Mouse (Mus musculus) intestine, embryonic 14.5 days (tissue): ENCODE measurements around the gene Atg7. TPM values are rescaled to one million over a fixed set of nuclear protein-coding genes. Genes with fewer than 3 reads are reported as not detected.

Source experiments
- ATAC-seq: fragments of 200-750 bp; cut with Nextera tagmentation; replicated peaks from 2 replicates; pipeline ENCODE4 v1.8.0; 2017; ENCODE audit warnings: low read depth, moderate number of reproducible peaks, moderate TSS enrichment, moderate library complexity; ENCODE audit not compliant: low FRiP score, low TSS enrichment
- DNase-seq: peaks from one replicate; pipeline ENCODE4 v3.0.0-alpha.2; 2018; ENCODE audit warnings: low spot score
- H3K27ac ChIP-seq: fragments of 300-500 bp; sonication (generic); 2 replicates; pipeline ENCODE4 v1.5.1; 2014; ENCODE audit warnings: low read depth, mild to moderate bottlenecking, control low read depth
- H3K27me3 ChIP-seq: fragments of 300-500 bp; sonication (generic); replicated peaks from 2 replicates; pipeline ENCODE4 v1.6.1; 2014; ENCODE audit warnings: low read length, control low read depth; ENCODE audit not compliant: control insufficient read depth, insufficient read depth
- H3K36me3 ChIP-seq: fragments of 300-500 bp; sonication (generic); 2 replicates; pipeline ENCODE4 v1.6.1; 2014; ENCODE audit warnings: low read length, control low read depth; ENCODE audit not compliant: control insufficient read depth, insufficient read depth
- H3K4me1 ChIP-seq: fragments of 300-500 bp; sonication (generic); replicated peaks from 2 replicates; pipeline ENCODE4 v1.6.1; 2014; ENCODE audit warnings: low read length, control low read depth, mixed read lengths; ENCODE audit not compliant: control insufficient read depth, insufficient read depth
- H3K4me2 ChIP-seq: fragments of 300-500 bp; sonication (generic); 2 replicates; pipeline ENCODE4 v1.6.1; 2014; ENCODE audit warnings: low read length
- H3K4me3 ChIP-seq: fragments of 300-500 bp; sonication (generic); 2 replicates; pipeline ENCODE4 v1.5.1; 2014; ENCODE audit warnings: low read depth, low read length, control low read depth, mixed read lengths
- H3K9ac ChIP-seq: fragments of 300-500 bp; sonication (generic); 2 replicates; pipeline ENCODE4 v1.6.1; 2014; ENCODE audit warnings: mild to moderate bottlenecking, low read length
- H3K9me3 ChIP-seq: fragments of 300-500 bp; sonication (generic); 2 replicates; pipeline ENCODE4 v1.6.1; 2016; ENCODE audit warnings: low read length, control low read depth; ENCODE audit not compliant: control insufficient read depth
- WGBS: fragments of 180-500 bp; shearing (Covaris S2); extraction: QIAGEN DNeasy Blood & Tissue Kit; methylation state at CpG from one replicate; pipeline ENCODE4 v1.1.7; 2014; 5-methylcytosine and 5-hydroxymethylcytosine counted together
- polyA plus RNA-seq: library from polyadenylated mRNA; unstranded; fragments of >200 nt; fragmentation: Nextera tagmentation; extraction: Ambion mirVana; gene quantifications from 2 replicates; pipeline ENCODE4 v1.2.1, GENCODE M21; 2014

Gene Atg7
- polyA plus RNA-seq, 1 experiment from 2014 or later = 22.8 TPM

DNA sequence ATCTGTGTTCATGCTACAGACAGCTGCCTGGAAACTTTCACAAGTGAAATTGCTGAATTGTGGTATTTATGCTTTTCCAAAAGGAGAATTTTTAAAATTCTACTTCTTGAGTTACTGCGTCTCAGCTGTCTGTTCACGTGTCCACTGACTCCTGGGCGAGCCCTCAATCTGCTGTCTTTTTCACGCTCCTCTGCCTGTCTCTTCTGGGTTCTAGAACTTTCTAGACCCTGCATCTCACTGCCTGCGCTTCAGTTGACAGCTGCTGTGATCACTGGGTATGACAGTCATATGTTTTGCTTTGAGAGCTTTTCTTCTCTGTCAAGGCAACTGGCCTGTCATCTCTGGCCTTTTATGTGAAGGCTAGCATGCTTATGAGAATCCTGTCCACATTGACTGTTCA, 132.3 kb downstream of the Atg7 start:
- 81% methylated on average over 5 of the region's 5 CpGs for WGBS
- Histone ChIP-seq H3K27me3 (no peaks in the 10 kb centered on the region), H3K4me2 (no peak overlapping the region), H3K4me1 (peaks cover 10% of the 10 kb centered on the region; the same call in 1 of the 2 replicates), H3K4me3 (no peak overlapping the region), H3K9ac (no peak overlapping the region), H3K36me3 (no peaks in the 10 kb centered on the region), H3K27ac (no peak overlapping the region), H3K9me3 (no peaks in the 10 kb centered on the region)
- DNase-seq (no peak), ATAC-seq (no peak)

- no peaks in the 10 kb centered on the region for H3K27me3 ChIP-seq
- peaks cover 21% of the 10 kb centered on the region for H3K4me1 ChIP-seq
- ATAC-seq (no peak), DNase-seq (no peak)
- no peak overlapping the region for H3K4me2 ChIP-seq
- no peak overlapping the region for H3K27ac ChIP-seq
- 17% methylated on average over 4 of the region's 4 CpGs for WGBS
- H3K36me3 ChIP-seq = no peaks in the 10 kb centered on the region
- no peak overlapping the region for H3K4me3 ChIP-seq
- no peaks in the 10 kb centered on the region for H3K9me3 ChIP-seq
- H3K9ac ChIP-seq = no peak overlapping the region
These were observed 135.0 kb downstream of the Atg7 start for GRCm38 (mm10) chr6:114777872-114778271.

DNA sequence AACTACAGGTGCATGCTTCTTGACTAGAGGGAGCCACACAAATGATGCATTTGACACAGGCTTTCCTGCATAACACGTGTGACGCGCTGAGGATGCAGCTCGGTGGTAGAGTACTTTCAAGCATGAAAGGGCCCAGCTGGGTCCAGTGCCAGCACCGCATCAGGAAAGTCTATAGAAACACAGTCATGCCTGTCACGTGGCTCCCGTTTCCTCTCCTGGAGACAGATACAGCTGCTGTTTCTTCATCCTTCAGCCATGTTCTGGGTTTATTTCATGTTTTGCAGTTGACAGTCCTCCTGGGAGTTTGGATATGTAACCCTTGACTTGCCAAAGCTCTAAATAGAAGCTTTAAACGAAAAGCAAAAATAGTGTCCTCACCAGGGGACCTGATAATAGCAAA, 135.8 kb downstream of the Atg7 start:
- no peak for ATAC-seq

GRCm38 (mm10) chr6:114780583-114780982, 137.7 kb downstream of the Atg7 start:
- H3K4me1 ChIP-seq = peaks cover 21% of the 10 kb centered on the region
- ATAC-seq (no peak), DNase-seq (no peak)
- 85% methylated on average over 2 of the region's 2 CpGs for WGBS
- no peak overlapping the region for H3K9ac ChIP-seq
- no peaks in the 10 kb centered on the region for H3K9me3 ChIP-seq
- no peak overlapping the region for H3K4me2 ChIP-seq
- no peak overlapping the region for H3K4me3 ChIP-seq
- no peaks in the 10 kb centered on the region for H3K36me3 ChIP-seq
- no peaks in the 10 kb centered on the region for H3K27me3 ChIP-seq
- no peak overlapping the region for H3K27ac ChIP-seq

More for the DNA sequence above, 135.8 kb downstream of the Atg7 start:
- no peak overlapping the region for H3K27ac ChIP-seq
- peaks cover 21% of the 10 kb centered on the region for H3K4me1 ChIP-seq
- DNase-seq = no peak
- WGBS = 43% methylated on average over 8 of the region's 8 CpGs
- H3K9ac ChIP-seq = no peak overlapping the region
- H3K4me2 ChIP-seq = no peak overlapping the region
- no peaks in the 10 kb centered on the region for H3K9me3 ChIP-seq
- no peaks in the 10 kb centered on the region for H3K27me3 ChIP-seq
- H3K36me3 ChIP-seq = no peaks in the 10 kb centered on the region
- no peak overlapping the region for H3K4me3 ChIP-seq

GRCm38 (mm10) chr6:114781415-114782240, 138.7 kb downstream of the Atg7 start:
- WGBS = 43% methylated on average over 11 of the region's 11 CpGs
- Histone ChIP-seq H3K27me3 (no peaks in the 10 kb centered on the region), H3K36me3 (no peaks in the 10 kb centered on the region), H3K4me1 (peaks cover 21% of the 10 kb centered on the region), H3K4me3 (no peak overlapping the region), H3K9ac (no peak overlapping the region), H3K4me2 (no peak overlapping the region), H3K9me3 (no peaks in the 10 kb centered on the region), H3K27ac (peak overlapping the region; percentile 6; the same call in 1 of the 2 replicates)
- no peak for ATAC-seq
- peak; percentile 59 for DNase-seq

- ATAC-seq = no peak
- WGBS = 62% methylated on average over 7 of the region's 7 CpGs
- H3K9ac ChIP-seq = no peak overlapping the region
- no peaks in the 10 kb centered on the region for H3K27me3 ChIP-seq
- H3K27ac ChIP-seq = no peak overlapping the region
- no peak overlapping the region for H3K4me3 ChIP-seq
- no peak for DNase-seq
- H3K4me1 ChIP-seq = peaks cover 17% of the 10 kb centered on the region
- no peak overlapping the region for H3K4me2 ChIP-seq
- no peaks in the 10 kb centered on the region for H3K9me3 ChIP-seq
- H3K36me3 ChIP-seq = no peaks in the 10 kb centered on the region
These were observed 139.6 kb downstream of the Atg7 start for GRCm38 (mm10) chr6:114782486-114782885.

- Histone ChIP-seq H3K27ac (no peak overlapping the region), H3K4me2 (no peak overlapping the region), H3K36me3 (no peaks in the 10 kb centered on the region), H3K4me3 (no peak overlapping the region), H3K9ac (no peak overlapping the region), H3K27me3 (no peaks in the 10 kb centered on the region), H3K9me3 (no peaks in the 10 kb centered on the region), H3K4me1 (peaks cover 11% of the 10 kb centered on the region)
- DNase-seq (no peak), ATAC-seq (no peak)
- 45% methylated on average over 3 of the region's 3 CpGs for WGBS
These were observed 143.6 kb downstream of the Atg7 start for GRCm38 (mm10) chr6:114786461-114786860.

DNA sequence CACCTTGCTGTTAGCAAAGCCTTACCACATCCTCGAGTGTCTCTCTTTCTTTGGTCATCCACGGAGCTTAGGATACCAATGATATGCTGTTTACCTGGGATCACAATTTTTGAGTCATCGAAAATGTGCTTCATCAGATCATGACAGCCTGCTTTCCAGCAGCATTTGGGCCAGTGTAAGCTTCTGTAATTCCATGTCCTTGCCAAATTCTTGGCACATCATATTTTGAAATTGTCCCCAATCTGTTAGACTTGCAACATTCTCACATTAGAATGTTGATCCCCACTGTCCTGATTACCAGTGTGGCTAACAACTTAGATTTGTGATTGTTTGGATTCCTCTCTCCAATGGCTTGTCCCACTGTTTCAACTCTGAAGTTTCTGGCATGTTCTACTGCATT, 144.7 kb downstream of the Atg7 start:
- Histone ChIP-seq H3K4me3 (no peak overlapping the region), H3K36me3 (no peaks in the 10 kb centered on the region), H3K9ac (no peak overlapping the region), H3K4me2 (no peak overlapping the region), H3K27me3 (no peaks in the 10 kb centered on the region), H3K27ac (no peak overlapping the region), H3K9me3 (no peaks in the 10 kb centered on the region), H3K4me1 (no peaks in the 10 kb centered on the region; the same call in 1 of the 2 replicates)
- WGBS = 62% methylated on average over 3 of the region's 3 CpGs
- ATAC-seq (no peak), DNase-seq (no peak)

GRCm38 (mm10) chr6:114788663-114789062, 145.8 kb downstream of the Atg7 start:
- ATAC-seq (no peak), DNase-seq (no peak)
- H3K36me3 ChIP-seq = no peaks in the 10 kb centered on the region
- no peaks in the 10 kb centered on the region for H3K4me1 ChIP-seq
- H3K9me3 ChIP-seq = no peaks in the 10 kb centered on the region
- no peak overlapping the region for H3K27ac ChIP-seq
- no peak overlapping the region for H3K9ac ChIP-seq
- H3K4me2 ChIP-seq = no peak overlapping the region
- no peaks in the 10 kb centered on the region for H3K27me3 ChIP-seq
- H3K4me3 ChIP-seq = no peak overlapping the region
- 64% methylated on average over 4 of the region's 4 CpGs for whole genome bisulfite sequencing
